Comparison of ENCODE assay signal across 12 mouse cellular contexts in genomic region chr4:141420192-141420829, GRCm38 (mm10). TPM values are rescaled to one million over a fixed set of nuclear protein-coding genes. Genes with fewer than 3 reads are reported as not detected.
DNase-seq lines count a peak whose midpoint lies in the region; ATAC-seq lines count a peak whose summit lies in the region.
"Had no signal": no experiment of that assay in that cellular context is flagged by ENCODE, and none has a peak within 500 bp of the region (broad histone marks: within the 10 kb centered on the region; RNA-seq: fewer than 3 reads in every experiment).

TSS of gene Hspb7 (plus strand) at chr4:141420779.

- H3K36me3 ChIP-seq in kidney, embryonic 16.5 days (ENCODE audit: insufficient read depth, low read length) = no peaks in the 10 kb centered on the region
- H3K36me3 ChIP-seq in heart, embryonic 12.5 days = peaks cover 2% of the 10 kb centered on the region; the same call in 1 of the 2 replicates
- no peaks in the 10 kb centered on the region for H3K36me3 ChIP-seq in midbrain, embryonic 13.5 days

- H3K27me3 ChIP-seq in kidney, embryonic 16.5 days (ENCODE audit: insufficient read depth, low read length) = no peaks in the 10 kb centered on the region; the same call in 1 of the 2 replicates
- no peaks in the 10 kb centered on the region for H3K27me3 ChIP-seq in heart, embryonic 12.5 days (replicated peaks)
- H3K27me3 ChIP-seq in midbrain, embryonic 13.5 days = no peaks in the 10 kb centered on the region
- H3K27me3 ChIP-seq: Patski had no signal

- H3K9me3 ChIP-seq in kidney, embryonic 16.5 days (ENCODE audit: low read length) = no peaks in the 10 kb centered on the region
- no peaks in the 10 kb centered on the region for H3K9me3 ChIP-seq in heart, embryonic 12.5 days (replicated peaks)
- no peaks in the 10 kb centered on the region for H3K9me3 ChIP-seq in midbrain, embryonic 13.5 days

- WGBS in kidney, embryonic 16.5 days = 48% methylated on average over 9 of the region's 9 CpGs
- WGBS in heart, embryonic 12.5 days = 35% methylated on average over 9 of the region's 9 CpGs
- 57% methylated on average over 9 of the region's 9 CpGs for WGBS in large intestine, adult 2 months
- 57% methylated on average over 9 of the region's 9 CpGs for WGBS in midbrain, embryonic 13.5 days

- peak within 1 kb of the TSS; percentile 33; the same call in 1 of the 2 replicates for H3K27ac ChIP-seq in kidney, embryonic 16.5 days (ENCODE audit: low read length)
- peak within 1 kb of the TSS; percentile 99 for H3K27ac ChIP-seq in heart, embryonic 12.5 days (ENCODE audit: poor library complexity, severe bottlenecking)
- H3K27ac ChIP-seq in midbrain, embryonic 13.5 days = no peak within 1 kb of the TSS

- H3K4me3 ChIP-seq in kidney, embryonic 16.5 days (ENCODE audit: low read length) = no peak within 1 kb of the TSS
- peak within 1 kb of the TSS; percentile 57 for H3K4me3 ChIP-seq in heart, embryonic 12.5 days
- no peak within 1 kb of the TSS for H3K4me3 ChIP-seq in midbrain, embryonic 13.5 days (replicated peaks)

- H3K4me1 ChIP-seq in kidney, embryonic 16.5 days (ENCODE audit: insufficient read depth, low read length) = peaks cover 29% of the 10 kb centered on the region
- H3K4me1 ChIP-seq in heart, embryonic 12.5 days (replicated peaks) = peaks cover 42% of the 10 kb centered on the region
- peaks cover 5% of the 10 kb centered on the region for H3K4me1 ChIP-seq in midbrain, embryonic 13.5 days (replicated peaks)

- DNase-seq in kidney, postnatal 25 days = no peak
- no peak for DNase-seq in gastrocnemius, adult 18-20 months (ENCODE audit: low spot score)
- no peak for DNase-seq in large intestine, adult 2 months (ENCODE audit: low read depth, low spot score)
- no peak for DNase-seq in cerebellum, postnatal 25 days
- DNase-seq in T-cell, adult 2 months (ENCODE audit: low spot score) = no peak
- DNase-seq: cerebellum, postnatal 14 days; thymus, postnatal 14 days had no signal

- H3K4me2 ChIP-seq in kidney, embryonic 16.5 days (replicated peaks; ENCODE audit: low read depth, low read length) = no peak within 1 kb of the TSS
- peak within 1 kb of the TSS; percentile 89 for H3K4me2 ChIP-seq in heart, embryonic 12.5 days
- H3K4me2 ChIP-seq in midbrain, embryonic 13.5 days (replicated peaks) = no peak within 1 kb of the TSS

- H3K9ac ChIP-seq in kidney, embryonic 16.5 days (replicated peaks; ENCODE audit: low read length) = peak within 1 kb of the TSS; percentile 48
- peak within 1 kb of the TSS; percentile 87 for H3K9ac ChIP-seq in heart, embryonic 12.5 days
- no peak within 1 kb of the TSS for H3K9ac ChIP-seq in midbrain, embryonic 13.5 days (replicated peaks)

- ATAC-seq in kidney, embryonic 16.5 days (ENCODE audit: low FRiP score, low TSS enrichment) = no peak
- no peak for ATAC-seq in heart, embryonic 12.5 days (ENCODE audit: insufficient number of reproducible peaks, low FRiP score)
- ATAC-seq in midbrain, embryonic 13.5 days = no peak
- ATAC-seq: Patski had no signal

RNA-seq across cellular contexts. Expression of gene Hspb7, which starts in this region (rescaled TPM):
- 0.58 and 0.80 TPM in 2 replicates for polyA plus RNA-seq in kidney, embryonic 16.5 days (2015; fragmentation: Nextera tagmentation; extraction: Ambion mirVana)
- total RNA-seq in gastrocnemius, adult 18-20 months (2021) = 100 to 1,000 TPM; 331 to 560 TPM
- polyA plus RNA-seq in heart, embryonic 12.5 days (2016; fragmentation: Nextera tagmentation; extraction: Ambion mirVana) = 186 and 208 TPM in 2 replicates
- polyA plus RNA-seq in large intestine, adult 2 months (2012; rRNA removed) = 10.3 and 11.3 TPM in 2 replicates
- not detected in 2 replicates for polyA plus RNA-seq in midbrain, embryonic 13.5 days (2015; fragmentation: Nextera tagmentation; extraction: Ambion mirVana)
- polyA plus RNA-seq: neural tube, embryonic 11.5 days had no signal

Comparison
In these comparisons a context has a peak if more than half of its experiments do, and no peak if none do; other contexts are left out.
1. RNA of gene Hspb7 (polyA plus RNA-seq): 186 to 208 TPM in heart, embryonic 12.5 days; 10.3 to 11.3 TPM in large intestine, adult 2 months, 0.58 to 0.80 TPM in kidney, embryonic 16.5 days and not detected in midbrain, embryonic 13.5 days; every median in the first group is over 10 times any median in the second.